Comparison of ENCODE assay signal across 23 mouse cellular contexts in genomic region chr11:74559793-74560433, GRCm38 (mm10). TPM values are rescaled to one million over a fixed set of nuclear protein-coding genes. Genes with fewer than 3 reads are reported as not detected.
DNase-seq lines count a peak whose midpoint lies in the region; ATAC-seq and TF ChIP-seq lines count a peak whose summit lies in the region.
"Had no signal": no experiment of that assay in that cellular context is flagged by ENCODE, and none has a peak within 500 bp of the region (broad histone marks: within the 10 kb centered on the region; RNA-seq: fewer than 3 reads in every experiment).

No protein-coding gene starts in this region.

- no peaks in the 10 kb centered on the region for H3K9me3 ChIP-seq in kidney, embryonic 16.5 days (ENCODE audit: low read length)
- H3K9me3 ChIP-seq in liver, embryonic 13.5 days (replicated peaks): no peaks in the 10 kb centered on the region
- H3K9me3 ChIP-seq in liver, embryonic 12.5 days (replicated peaks): no peaks in the 10 kb centered on the region
- no peaks in the 10 kb centered on the region for H3K9me3 ChIP-seq in liver, postnatal 0 days (ENCODE audit: low read length)
- H3K9me3 ChIP-seq: embryonic facial prominence, embryonic 15.5 days; hindbrain, embryonic 15.5 days; limb, embryonic 13.5 days had no signal

- WGBS in kidney, embryonic 16.5 days: 52% methylated on average over 5 of the region's 5 CpGs
- 76% methylated on average over 5 of the region's 5 CpGs for whole genome bisulfite sequencing in liver, embryonic 13.5 days (ENCODE audit: insufficient replicate concordance)
- WGBS in liver, embryonic 12.5 days (ENCODE audit: insufficient replicate concordance): 75% methylated on average over 5 of the region's 5 CpGs
- WGBS in liver, postnatal 0 days (ENCODE audit: insufficient replicate concordance): 80% methylated on average over 5 of the region's 5 CpGs

- no peak for TF ChIP-seq CTCF in liver, postnatal 0 days (IDR thresholded peaks at IDR 0.05; ENCODE audit: low read depth)

- H3K4me1 ChIP-seq in kidney, embryonic 16.5 days (ENCODE audit: insufficient read depth, low read length): peaks cover 34% of the 10 kb centered on the region
- H3K4me1 ChIP-seq in liver, embryonic 13.5 days (replicated peaks): peaks cover 64% of the 10 kb centered on the region
- H3K4me1 ChIP-seq in liver, embryonic 12.5 days: peaks cover 49% of the 10 kb centered on the region
- peaks cover 38% of the 10 kb centered on the region for H3K4me1 ChIP-seq in liver, postnatal 0 days (ENCODE audit: insufficient read depth)

- H3K4me2 ChIP-seq in kidney, embryonic 16.5 days (replicated peaks; ENCODE audit: low read depth, low read length): no peak overlapping the region
- H3K4me2 ChIP-seq in liver, embryonic 13.5 days: no peak overlapping the region
- H3K4me2 ChIP-seq in liver, embryonic 12.5 days: no peak overlapping the region
- H3K4me2 ChIP-seq in liver, postnatal 0 days (ENCODE audit: low read depth, low read length): peak overlapping the region; percentile 41; the same call in 1 of the 2 replicates
- H3K4me2 ChIP-seq: embryonic facial prominence, embryonic 15.5 days; heart, embryonic 11.5 days; hindbrain, embryonic 15.5 days; limb, embryonic 13.5 days; lung, embryonic 14.5 days had no signal

- H3K27me3 ChIP-seq in kidney, embryonic 16.5 days (ENCODE audit: insufficient read depth, low read length): no peaks in the 10 kb centered on the region
- H3K27me3 ChIP-seq in liver, embryonic 13.5 days: no peaks in the 10 kb centered on the region
- H3K27me3 ChIP-seq in liver, embryonic 12.5 days (replicated peaks): no peaks in the 10 kb centered on the region
- H3K27me3 ChIP-seq in liver, postnatal 0 days (ENCODE audit: insufficient read depth, low read length): no peaks in the 10 kb centered on the region
- H3K27me3 ChIP-seq: embryonic facial prominence, embryonic 15.5 days; hindbrain, embryonic 15.5 days; limb, embryonic 13.5 days had no signal

- no peak overlapping the region for H3K9ac ChIP-seq in kidney, embryonic 16.5 days (replicated peaks; ENCODE audit: low read length)
- no peak overlapping the region for H3K9ac ChIP-seq in liver, embryonic 13.5 days
- H3K9ac ChIP-seq in liver, embryonic 12.5 days: no peak overlapping the region
- no peak overlapping the region for H3K9ac ChIP-seq in liver, postnatal 0 days (replicated peaks)
- H3K9ac ChIP-seq: embryonic facial prominence, embryonic 15.5 days; hindbrain, embryonic 15.5 days; limb, embryonic 13.5 days; lung, embryonic 14.5 days had no signal

- peak; percentile 82 for ATAC-seq in kidney, embryonic 16.5 days (ENCODE audit: low FRiP score, low TSS enrichment)
- no peak for ATAC-seq in liver, embryonic 13.5 days (ENCODE audit: low read depth)
- ATAC-seq in liver, embryonic 12.5 days: no peak
- ATAC-seq in liver, postnatal 0 days: no peak
- ATAC-seq: activated CD4-positive, CD25-positive, alpha-beta regulatory T cell, adult 4 months; forebrain, embryonic 14.5 days; intestine, embryonic 16.5 days had no signal

- no peak for DNase-seq in kidney, postnatal 14 days
- DNase-seq in liver, embryonic 13.5 days: no peak
- peak; percentile 51 to 52 for DNase-seq in right cerebral cortex, postnatal 36 days (ENCODE audit: low spot score in 2 of 2)
- no peak for DNase-seq in right cerebral cortex, postnatal 4 days
- DNase-seq in liver, postnatal 0 days: no peak
- DNase-seq in cerebellum, postnatal 36 days: no peak
- DNase-seq: adrenal gland, adult 8-10 months; cerebellum, adult 18-20 months; cerebellum, postnatal 14 days; gastrocnemius, postnatal 10 days; layer of hippocampus, adult 9-11 months; lung, embryonic 14.5 days; midbrain, embryonic 14.5 days; thymus, adult 2 months had no signal

- H3K27ac ChIP-seq in kidney, embryonic 16.5 days (ENCODE audit: low read length): no peak overlapping the region
- H3K27ac ChIP-seq in liver, embryonic 13.5 days: peak overlapping the region; percentile 57; the same call in 1 of the 2 replicates
- no peak overlapping the region for H3K27ac ChIP-seq in liver, embryonic 12.5 days
- H3K27ac ChIP-seq in liver, postnatal 0 days (ENCODE audit: low read depth): no peak overlapping the region
- H3K27ac ChIP-seq: embryonic facial prominence, embryonic 15.5 days; hindbrain, embryonic 15.5 days; limb, embryonic 13.5 days had no signal

- H3K36me3 ChIP-seq in kidney, embryonic 16.5 days (ENCODE audit: insufficient read depth, low read length): no peaks in the 10 kb centered on the region
- H3K36me3 ChIP-seq in liver, embryonic 13.5 days: no peaks in the 10 kb centered on the region
- no peaks in the 10 kb centered on the region for H3K36me3 ChIP-seq in liver, embryonic 12.5 days
- H3K36me3 ChIP-seq in liver, postnatal 0 days (replicated peaks; ENCODE audit: insufficient read depth, low read length): no peaks in the 10 kb centered on the region
- H3K36me3 ChIP-seq: embryonic facial prominence, embryonic 15.5 days; hindbrain, embryonic 15.5 days; limb, embryonic 13.5 days had no signal

- H3K4me3 ChIP-seq in kidney, embryonic 16.5 days (ENCODE audit: low read length): no peak overlapping the region
- H3K4me3 ChIP-seq in liver, embryonic 13.5 days (replicated peaks): no peak overlapping the region
- H3K4me3 ChIP-seq in liver, embryonic 12.5 days: no peak overlapping the region
- H3K4me3 ChIP-seq in liver, postnatal 0 days (ENCODE audit: low read depth, low read length): no peak overlapping the region
- H3K4me3 ChIP-seq: embryonic facial prominence, embryonic 15.5 days; hindbrain, embryonic 15.5 days; limb, embryonic 13.5 days had no signal

- no peak for TF ChIP-seq EP300 in liver, postnatal 0 days (IDR thresholded peaks at IDR 0.05; ENCODE audit: low read depth)

RNA-seq across cellular contexts. Expression of gene Rap1gap2, which starts 50.8 kb away (rescaled TPM):
- polyA plus RNA-seq in kidney, embryonic 16.5 days (2015; fragmentation: Nextera tagmentation; extraction: Ambion mirVana): 5.5 and 6.2 TPM in 2 replicates
- polyA plus RNA-seq in liver, embryonic 13.5 days (2015; fragmentation: Nextera tagmentation; extraction: Ambion mirVana): 0.77 and 0.82 TPM in 2 replicates
- 0.96 and 1.4 TPM in 2 replicates for polyA plus RNA-seq in liver, embryonic 12.5 days (2016; fragmentation: Nextera tagmentation; extraction: Ambion mirVana)
- 0.75 and 0.84 TPM in 2 replicates for polyA plus RNA-seq in liver, postnatal 0 days (2015; fragmentation: Nextera tagmentation; extraction: Ambion mirVana)

RNA-seq across cellular contexts. Expression of gene Ccdc92b, which starts 59.5 kb away (rescaled TPM):
- polyA plus RNA-seq in kidney, embryonic 16.5 days (2015; fragmentation: Nextera tagmentation; extraction: Ambion mirVana): 0.17 TPM in 2 replicates
- 7.6 and 8.3 TPM in 2 replicates for polyA plus RNA-seq in liver, embryonic 13.5 days (2015; fragmentation: Nextera tagmentation; extraction: Ambion mirVana)
- 14.7 and 16.0 TPM in 2 replicates for polyA plus RNA-seq in liver, embryonic 12.5 days (2016; fragmentation: Nextera tagmentation; extraction: Ambion mirVana)
- polyA plus RNA-seq in liver, postnatal 0 days (2015; fragmentation: Nextera tagmentation; extraction: Ambion mirVana): 2.2 and 2.6 TPM in 2 replicates
- polyA plus RNA-seq: activated CD4-positive, CD25-positive, alpha-beta regulatory T cell, adult 4 months had no signal

Comparison
In these comparisons a context has a peak if more than half of its experiments do, and no peak if none do; other contexts are left out.
1. DNase-seq: peak in right cerebral cortex, postnatal 36 days (2 of 2); none in kidney, postnatal 14 days (single experiment), liver, embryonic 13.5 days (single experiment), right cerebral cortex, postnatal 4 days (single experiment), liver, postnatal 0 days (single experiment) and cerebellum, postnatal 36 days (0 of 2).